Mouse (Mus musculus): ENCODE data around the gene Socs3. TPM values are rescaled to one million over a fixed set of nuclear protein-coding genes. Genes with fewer than 3 reads are reported as not detected.

The Socs3 gene
- polyA plus RNA-seq, 1 experiment from 2014 or later: 2.2 TPM

Small RNA genes lying within 50 kb of the gene (microRNA-seq; reads per million reads assigned to microRNA genes)
- not detected for gene Mir6933

Other genes with a start within 250 kb of the Socs3 start
- gene Tmc8, start 188.0 kb downstream of the Socs3 start, polyA plus RNA-seq (2014; fragmentation: Nextera tagmentation; extraction: Ambion mirVana): 0.64 and 1.7 TPM in 2 replicates
- gene Tmc6, start 187.8 kb downstream of the Socs3 start, polyA plus RNA-seq (2014; fragmentation: Nextera tagmentation; extraction: Ambion mirVana): 3.9 and 4.8 TPM in 2 replicates
- not detected in 2 replicates for gene 6030468B19Rik, start 172.4 kb downstream of the Socs3 start, polyA plus RNA-seq (2014; fragmentation: Nextera tagmentation; extraction: Ambion mirVana)
- 0.68 and 1.2 TPM in 2 replicates for gene Gm20708, start 160.4 kb downstream of the Socs3 start, polyA plus RNA-seq (2014; fragmentation: Nextera tagmentation; extraction: Ambion mirVana)
- gene Syngr2, start 160.4 kb downstream of the Socs3 start, polyA plus RNA-seq (2014; fragmentation: Nextera tagmentation; extraction: Ambion mirVana): 9.7 and 15.8 TPM in 2 replicates
- 5.0 and 6.9 TPM in 2 replicates for gene Afmid, start 144.1 kb downstream of the Socs3 start, polyA plus RNA-seq (2014; fragmentation: Nextera tagmentation; extraction: Ambion mirVana)
- gene Tk1, start 144.0 kb downstream of the Socs3 start, polyA plus RNA-seq (2014; fragmentation: Nextera tagmentation; extraction: Ambion mirVana): 6.8 and 12.0 TPM in 2 replicates
- gene Birc5, start 120.8 kb downstream of the Socs3 start, polyA plus RNA-seq (2014; fragmentation: Nextera tagmentation; extraction: Ambion mirVana): 14.9 and 26.1 TPM in 2 replicates
- 0.15 TPM in 1 of 2 replicates, not detected in the other for gene Tmem235, start 109.3 kb downstream of the Socs3 start, polyA plus RNA-seq (2014; fragmentation: Nextera tagmentation; extraction: Ambion mirVana)
- gene Tha1, start 96.6 kb downstream of the Socs3 start, polyA plus RNA-seq (2014; fragmentation: Nextera tagmentation; extraction: Ambion mirVana): 3.8 and 4.2 TPM in 2 replicates
- gene Pgs1, start 16.2 kb upstream of the Socs3 start, polyA plus RNA-seq (2014; fragmentation: Nextera tagmentation; extraction: Ambion mirVana): 49.9 and 52.6 TPM in 2 replicates
- gene Dnah17, start 160.6 kb upstream of the Socs3 start, polyA plus RNA-seq (2014; fragmentation: Nextera tagmentation; extraction: Ambion mirVana): 0.31 and 0.43 TPM in 2 replicates